Mouse (Mus musculus) gastrocnemius, postnatal 10 days (tissue): ENCODE results near the gene Ntn4. TPM values are rescaled to one million over a fixed set of nuclear protein-coding genes. Genes with fewer than 3 reads are reported as not detected.

Source experiments
- DNase-seq: peaks from one replicate; pipeline ENCODE4 v3.0.0; 2021; ENCODE audit warnings: mixed read lengths
- long read RNA-seq, 2 experiments: library from polyadenylated mRNA; stranded (forward); transcript quantifications; one replicate each; pipeline ENCODE4 v2.0.0; 2021
- total RNA-seq, 2 experiments: library from RNA; stranded (reverse); gene quantifications; 2 replicates each; pipeline ENCODE4 v1.2.3; 2021

Gene Ntn4
- 10 to 100 TPM; 10.3 to 12.3 TPM for total RNA-seq
- long read RNA-seq, experiment 1, transcript Ntn4-201 (10 exons, 3,646 nt), result major isoform, 32 of 36 reads
- long read RNA-seq, experiment 1, partial matches to known transcripts, result 2 of 36 reads
- long read RNA-seq, experiment 1, other reads (novel, unspliced or antisense), result 2 of 36 reads
- long read RNA-seq, experiment 2, transcript Ntn4-201 (10 exons, 3,646 nt), result major isoform, 29 of 32 reads
- long read RNA-seq, experiment 2, partial matches to known transcripts, result 1 of 32 reads
- long read RNA-seq, experiment 2, other reads (novel, unspliced or antisense), result 2 of 32 reads

- DNase-seq, result no peak
These were observed at the start of gene Ntn4 for GRCm38 (mm10) chr10:93640521-93640952. Gene Ntn4 (plus strand): TSS chr10:93640681.

GRCm38 (mm10) chr10:93592456-93592855, 48.0 kb upstream of the Ntn4 start:
- no peak for DNase-seq

GRCm38 (mm10) chr10:93594022-93594482, 46.4 kb upstream of the Ntn4 start:
- peak; percentile 75 for DNase-seq

- DNase-seq, result no peak
These were observed 44.6 kb upstream of the Ntn4 start for GRCm38 (mm10) chr10:93595831-93596230.

GRCm38 (mm10) chr10:93596641-93597040, 43.8 kb upstream of the Ntn4 start:
- DNase-seq, result no peak

- DNase-seq, result no peak
These were observed 38.2 kb upstream of the Ntn4 start for GRCm38 (mm10) chr10:93602309-93602708.

GRCm38 (mm10) chr10:93603256-93603655, 37.2 kb upstream of the Ntn4 start:
- DNase-seq, result no peak

- no peak for DNase-seq
These were observed 34.2 kb upstream of the Ntn4 start for GRCm38 (mm10) chr10:93606326-93606725.

- no peak for DNase-seq
These were observed 32.4 kb upstream of the Ntn4 start for GRCm38 (mm10) chr10:93608051-93608450.

GRCm38 (mm10) chr10:93609236-93609635, 31.2 kb upstream of the Ntn4 start:
- DNase-seq, result no peak

GRCm38 (mm10) chr10:93610896-93611295, 29.6 kb upstream of the Ntn4 start:
- no peak for DNase-seq

- DNase-seq, result no peak
These were observed 29.0 kb upstream of the Ntn4 start for GRCm38 (mm10) chr10:93611419-93612007.

- no peak for DNase-seq
These were observed 25.6 kb upstream of the Ntn4 start for GRCm38 (mm10) chr10:93614850-93615249.

GRCm38 (mm10) chr10:93620438-93621179, 19.9 kb upstream of the Ntn4 start:
- DNase-seq, result no peak

GRCm38 (mm10) chr10:93623725-93624124, 16.8 kb upstream of the Ntn4 start:
- DNase-seq, result no peak

- DNase-seq, result no peak
These were observed 16.3 kb upstream of the Ntn4 start for GRCm38 (mm10) chr10:93624151-93624550.

GRCm38 (mm10) chr10:93630310-93630709, 10.2 kb upstream of the Ntn4 start:
- no peak for DNase-seq

GRCm38 (mm10) chr10:93632086-93632485, 8.4 kb upstream of the Ntn4 start:
- DNase-seq, result no peak

GRCm38 (mm10) chr10:93633563-93633962, 6.9 kb upstream of the Ntn4 start:
- no peak for DNase-seq

GRCm38 (mm10) chr10:93633971-93634370, 6.5 kb upstream of the Ntn4 start:
- DNase-seq, result no peak

GRCm38 (mm10) chr10:93635941-93636340, 4.5 kb upstream of the Ntn4 start:
- no peak for DNase-seq

- peak; percentile 53 for DNase-seq
These were observed 706 bp downstream of the Ntn4 start for GRCm38 (mm10) chr10:93640953-93641820.
